Mouse (Mus musculus) frontal cortex, postnatal 10 days (tissue): ENCODE data around the gene Snap23.

Experiments used
- DNase-seq, 2 experiments: peaks; one replicate each; pipeline ENCODE4 v3.0.0; 2022; ENCODE audit warnings: low spot score in 2 of 2, mixed read lengths in 1 of 2

Snap23 gene

GRCm38 (mm10) chr2:120589759-120590158 is 22.3 kb downstream of the Snap23 start:
- DNase-seq: peak; percentile 19 to 25

- DNase-seq: no peak
Measured at GRCm38 (mm10) chr2:120592227-120592626, 24.8 kb downstream of the Snap23 start.

GRCm38 (mm10) chr2:120597734-120598133 is 30.3 kb downstream of the Snap23 start:
- DNase-seq: no peak

- no peak for DNase-seq
Measured at GRCm38 (mm10) chr2:120599506-120599905, 32.0 kb downstream of the Snap23 start.

GRCm38 (mm10) chr2:120606021-120606690 is 38.7 kb downstream of the Snap23 start:
- no peak for DNase-seq

- DNase-seq: peak; percentile 85 to 92
Measured at GRCm38 (mm10) chr2:120608830-120609723, 41.6 kb downstream of the Snap23 start, which contains the start of the genes Haus2 and Lrrc57. Gene Haus2, plus strand, starts transcription at chr2:120609383. Gene Lrrc57, minus strand, starts transcription at chr2:120609520.

- no peak for DNase-seq
Measured at GRCm38 (mm10) chr2:120616279-120617163, 49.0 kb downstream of the Snap23 start.

GRCm38 (mm10) chr2:120619538-120619937 is 52.1 kb downstream of the Snap23 start:
- DNase-seq: no peak

- DNase-seq: no peak
Measured at GRCm38 (mm10) chr2:120622920-120623319, 55.4 kb downstream of the Snap23 start.

GRCm38 (mm10) chr2:120628076-120628865 is 60.8 kb downstream of the Snap23 start:
- DNase-seq: no peak

GRCm38 (mm10) chr2:120628886-120629735 is 61.6 kb downstream of the Snap23 start, which contains the start of gene Stard9:
Gene Stard9, plus strand, starts transcription at chr2:120629121.
- peak; percentile 98 to 99 for DNase-seq

GRCm38 (mm10) chr2:120630246-120630645 is 62.8 kb downstream of the Snap23 start:
- DNase-seq: no peak

- DNase-seq: no peak
Measured at GRCm38 (mm10) chr2:120630655-120631054, 63.2 kb downstream of the Snap23 start.

GRCm38 (mm10) chr2:120631521-120631920 is 64.0 kb downstream of the Snap23 start:
- no peak for DNase-seq

GRCm38 (mm10) chr2:120631957-120632356 is 64.5 kb downstream of the Snap23 start:
- DNase-seq: peak in 1 of 2 experiments; percentile 18

- DNase-seq: no peak
Measured at GRCm38 (mm10) chr2:120640835-120641234, 73.4 kb downstream of the Snap23 start.

- DNase-seq: no peak
Measured at GRCm38 (mm10) chr2:120643836-120644235, 76.4 kb downstream of the Snap23 start.

- no peak for DNase-seq
Measured at GRCm38 (mm10) chr2:120646777-120647176, 79.3 kb downstream of the Snap23 start.
